Mouse (Mus musculus) liver, embryonic 14.5 days (tissue): ENCODE data around the gene Qpctl. TPM values are rescaled to one million over a fixed set of nuclear protein-coding genes. Genes with fewer than 3 reads are reported as not detected.
A peak's percentile ranks its signal among the peaks of the same experiment; 100 is the strongest.

ENCODE experiments used
- ATAC-seq: fragments of 200-750 bp; cut with Nextera tagmentation; 2 replicates; pipeline ENCODE4 v1.8.0; 2017; ENCODE audit warnings: moderate number of reproducible peaks, mild to moderate bottlenecking, moderate library complexity; ENCODE audit not compliant: insufficient read depth
- DNase-seq, 3 experiments: peaks; one replicate each; pipeline ENCODE4 v3.0.0-alpha.2; 2012 to 2013; ENCODE audit warnings: low read depth in 3 of 3, low spot score in 3 of 3
- H3K27ac ChIP-seq: fragments of 300-500 bp; sonication (generic); 2 replicates; pipeline ENCODE4 v1.5.1; 2014; ENCODE audit warnings: moderate library complexity, mild to moderate bottlenecking, control low read depth, inconsistent platforms
- H3K27me3 ChIP-seq: fragments of 300-500 bp; sonication (generic); 2 replicates; pipeline ENCODE4 v1.6.1; 2014; ENCODE audit warnings: mild to moderate bottlenecking, low read length, moderate library complexity; ENCODE audit not compliant: control insufficient read depth, insufficient read depth
- H3K36me3 ChIP-seq: fragments of 300-500 bp; sonication (generic); replicated peaks from 2 replicates; pipeline ENCODE4 v1.6.1; 2014; ENCODE audit warnings: low read depth; ENCODE audit not compliant: control insufficient read depth, insufficient read depth
- H3K4me1 ChIP-seq, 2 experiments: fragments of 200-500 bp in 1 of 2; fragments of 300-500 bp in 1 of 2; sonication (generic) in 1 of 2; replicated peaks; 2 replicates each; pipeline ENCODE4 v1.6.1; 2012 to 2014; ENCODE audit warnings: antibody characterized with exemption in 1 of 2, inconsistent platforms in 1 of 2, low read length in 1 of 2; ENCODE audit not compliant: control insufficient read depth in 2 of 2, insufficient read depth in 2 of 2
- H3K4me2 ChIP-seq: fragments of 300-500 bp; sonication (generic); 2 replicates; pipeline ENCODE4 v1.6.1; 2014; ENCODE audit warnings: low read depth, mild to moderate bottlenecking, control low read depth, moderate library complexity
- H3K4me3 ChIP-seq, 2 experiments: fragments of 200-500 bp in 1 of 2; fragments of 300-500 bp in 1 of 2; sonication (generic) in 1 of 2; 2 replicates each; pipeline ENCODE4 v1.5.1; 2012 to 2014; ENCODE audit warnings: low read depth in 2 of 2, low read length in 2 of 2, mild to moderate bottlenecking in 2 of 2, control low read depth in 1 of 2, inconsistent platforms in 1 of 2, moderate library complexity in 1 of 2; ENCODE audit not compliant: insufficient read depth in 1 of 2
- H3K9ac ChIP-seq: fragments of 300-500 bp; sonication (generic); replicated peaks from 2 replicates; pipeline ENCODE4 v1.6.1; 2014; ENCODE audit warnings: mild to moderate bottlenecking, control low read depth, moderate library complexity
- H3K9me3 ChIP-seq: fragments of 300-500 bp; sonication (generic); 2 replicates; pipeline ENCODE4 v1.6.1; 2016; ENCODE audit warnings: low read length, mixed read lengths; ENCODE audit not compliant: control insufficient read depth
- CTCF ChIP-seq: IDR thresholded peaks from 2 replicates; pipeline ENCODE4 v1.5.1; 2016; ENCODE audit warnings: antibody characterized with exemption, low read depth, control low read depth
- EP300 ChIP-seq: IDR thresholded peaks from 2 replicates; pipeline ENCODE4 v1.6.1; 2016; ENCODE audit warnings: antibody characterized with exemption, low read depth
- WGBS: fragments of 180-500 bp; shearing (Covaris S2); extraction: QIAGEN DNeasy Blood & Tissue Kit; methylation state at CpG from one replicate; pipeline ENCODE4 v1.1.7; 2014; ENCODE audit not compliant: insufficient replicate concordance; 5-methylcytosine and 5-hydroxymethylcytosine counted together
- polyA plus RNA-seq, 2 experiments: library from polyadenylated mRNA; depleted of rRNA in 1 of 2; stranded (reverse) in 1 of 2; unstranded in 1 of 2; fragments of >200 nt; fragmentation: Nextera tagmentation in 1 of 2; extraction: Ambion mirVana in 1 of 2; gene quantifications; 2 replicates each; pipeline versions ENCODE4 v1.2.1 to v1.2.3; 2012 to 2014

The Qpctl gene
- polyA plus RNA-seq, 2 experiments, result 2.2 to 2.3 TPM

GRCm38 (mm10) chr7:19149626-19150025 lies 535 bp upstream of the Qpctl start, which contains the start of gene Snrpd2:
Gene Snrpd2, plus strand, starts transcription at chr7:19149722.
- WGBS, result under 1% methylated on average over 24 of the region's 24 CpGs
- peak within 1 kb of the TSS; percentile 77 to 84 for H3K4me3 ChIP-seq
- peak; percentile 87 for ATAC-seq

GRCm38 (mm10) chr7:19148180-19148874 lies 764 bp downstream of the Qpctl start:
- DNase-seq (no peak), ATAC-seq (no peak)
- peak overlapping the region; percentile 97 for H3K4me2 ChIP-seq
- no peak for TF ChIP-seq EP300
- no peak for TF ChIP-seq CTCF
- peak overlapping the region; percentile 75 for H3K9ac ChIP-seq
- H3K27ac ChIP-seq, result peak overlapping the region; percentile 64
- H3K9me3 ChIP-seq, result no peaks in the 10 kb centered on the region
- no peaks in the 10 kb centered on the region for H3K27me3 ChIP-seq
- peaks cover 14 to 16% of the 10 kb centered on the region in 2 experiments for H3K4me1 ChIP-seq
- 8% methylated on average over 20 of the region's 20 CpGs for WGBS
- H3K4me3 ChIP-seq, result peak overlapping the region; percentile 62 to 77
- H3K36me3 ChIP-seq, result peaks cover 11% of the 10 kb centered on the region

More at GRCm38 (mm10) chr7:19149626-19150025, 535 bp upstream of the Qpctl start, which contains the start of gene Snrpd2:
- Histone ChIP-seq H3K9ac (peak within 1 kb of the TSS; percentile 81), H3K27ac (peak within 1 kb of the TSS; percentile 64), H3K9me3 (no peaks in the 10 kb centered on the region), H3K36me3 (peaks cover 17% of the 10 kb centered on the region), H3K27me3 (no peaks in the 10 kb centered on the region), H3K4me2 (peak within 1 kb of the TSS; percentile 97), H3K4me1 (peaks cover 14 to 16% of the 10 kb centered on the region in 2 experiments)
- TF ChIP-seq EP300 (no peak), CTCF (no peak)
- DNase-seq, result peak; percentile 89 to 92 (median 91)

GRCm38 (mm10) chr7:19147497-19148045 lies 1.5 kb downstream of the Qpctl start:
- H3K4me2 ChIP-seq, result peak overlapping the region; percentile 97
- H3K9ac ChIP-seq, result no peak overlapping the region
- DNase-seq (no peak), ATAC-seq (no peak)
- no peak overlapping the region; a peak in 1 of 4 replicates for H3K4me3 ChIP-seq
- no peaks in the 10 kb centered on the region for H3K9me3 ChIP-seq
- no peaks in the 10 kb centered on the region for H3K27me3 ChIP-seq
- 40% methylated on average over 6 of the region's 6 CpGs for WGBS
- H3K27ac ChIP-seq, result no peak overlapping the region
- no peak for TF ChIP-seq CTCF
- TF ChIP-seq EP300, result no peak
- H3K36me3 ChIP-seq, result peaks cover 10% of the 10 kb centered on the region
- H3K4me1 ChIP-seq, result peaks cover 14 to 16% of the 10 kb centered on the region in 2 experiments

DNA sequence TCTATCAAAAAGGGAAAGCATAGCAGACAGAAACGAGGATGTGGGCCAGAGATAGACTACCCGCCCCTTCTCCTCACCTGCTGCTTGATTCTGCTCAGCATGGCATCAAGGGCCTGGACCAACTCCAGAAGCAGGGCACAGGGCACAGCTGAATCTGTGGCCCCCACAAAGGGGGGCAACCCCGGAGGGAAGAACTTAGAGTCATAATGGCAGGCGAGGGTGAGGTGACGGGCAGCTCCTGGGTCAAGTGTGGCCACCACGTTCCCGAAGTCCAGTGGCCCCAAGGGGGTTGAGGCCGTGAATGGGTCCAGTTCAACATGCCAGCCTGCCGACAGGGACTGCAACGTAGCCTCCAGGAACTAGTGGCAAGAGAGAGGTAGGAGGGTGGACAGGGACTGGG lies 2.3 kb downstream of the Qpctl start:
- Histone ChIP-seq H3K4me2 (no peak overlapping the region), H3K4me1 (peaks cover 14 to 16% of the 10 kb centered on the region in 2 experiments), H3K9me3 (no peaks in the 10 kb centered on the region), H3K27me3 (no peaks in the 10 kb centered on the region), H3K27ac (no peak overlapping the region), H3K36me3 (peaks cover 6% of the 10 kb centered on the region; the same call in 1 of the 2 replicates), H3K9ac (no peak overlapping the region), H3K4me3 (no peak overlapping the region)
- ATAC-seq, result no peak
- no peak for DNase-seq
- TF ChIP-seq EP300 (no peak), CTCF (no peak)
- 69% methylated on average over 10 of the region's 10 CpGs for WGBS

- Histone ChIP-seq H3K4me2 (no peak overlapping the region), H3K36me3 (peaks cover 18% of the 10 kb centered on the region), H3K27me3 (no peaks in the 10 kb centered on the region), H3K4me3 (no peak overlapping the region), H3K9me3 (no peaks in the 10 kb centered on the region), H3K27ac (no peak overlapping the region), H3K4me1 (no peaks in the 10 kb centered on the region), H3K9ac (no peak overlapping the region)
- WGBS, result 46% methylated on average over 5 of the region's 5 CpGs
- TF ChIP-seq EP300 (no peak), CTCF (peak; percentile 66)
- ATAC-seq (no peak), DNase-seq (no peak)
Measured at GRCm38 (mm10) chr7:19137380-19137779, 11.7 kb downstream of the Qpctl start.
